Mouse (Mus musculus): ENCODE data around the gene Prkg2. TPM values are rescaled to one million over a fixed set of nuclear protein-coding genes. Genes with fewer than 3 reads are reported as not detected.

Gene Prkg2
- polyA plus RNA-seq, 1 experiment = 5.5 TPM

- 83% methylated on average over 3 of the region's 3 CpGs for WGBS
- no peaks in the 10 kb centered on the region for H3K4me1 ChIP-seq (ENCODE audit: control insufficient read depth, insufficient read depth, low read length)
- no peak for TF ChIP-seq POLR2A (IDR thresholded peaks at IDR 0.05; ENCODE audit: borderline replicate concordance, extremely low read depth, low read depth, low read length)
- no peak for TF ChIP-seq CTCF (IDR thresholded peaks at IDR 0.05; ENCODE audit: insufficient read depth, low read length)
- no peak for DNase-seq
- no peak overlapping the region for H3K4me3 ChIP-seq (replicated peaks; ENCODE audit: extremely low read depth, low read depth, low read length)
These were observed 52.1 kb downstream of the Prkg2 start for GRCm38 (mm10) chr5:98985077-98985476.

DNA sequence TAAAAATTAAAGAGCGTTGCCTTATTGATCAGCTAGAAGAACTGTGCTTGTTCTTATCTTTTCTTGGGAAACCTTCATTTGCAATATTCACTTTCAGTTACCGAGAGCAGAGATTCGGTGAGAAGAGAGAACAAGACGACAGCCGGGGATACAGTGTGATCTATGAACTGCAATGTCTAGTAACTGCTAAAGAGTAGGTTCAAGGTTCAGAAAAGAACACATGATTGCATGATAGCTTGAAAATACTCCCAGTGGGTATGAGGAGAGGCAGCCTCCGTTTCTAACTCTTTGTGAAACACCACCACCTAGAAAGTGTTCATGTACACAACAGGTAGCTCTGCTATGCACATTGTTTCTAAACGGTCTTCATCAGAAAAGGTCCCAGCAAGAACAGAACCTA, 55.8 kb downstream of the Prkg2 start:
- 84% methylated on average over 7 of the region's 7 CpGs for WGBS

GRCm38 (mm10) chr5:98978316-98978715, 58.8 kb downstream of the Prkg2 start:
- TF ChIP-seq CTCF (IDR thresholded peaks at IDR 0.05; ENCODE audit: insufficient read depth, low read length) (no peak), POLR2A (IDR thresholded peaks at IDR 0.05; ENCODE audit: borderline replicate concordance, extremely low read depth, low read depth, low read length) (no peak)
- WGBS = 75% methylated on average over 6 of the region's 6 CpGs
- no peaks in the 10 kb centered on the region for H3K4me1 ChIP-seq (ENCODE audit: control insufficient read depth, insufficient read depth, low read length)
- H3K4me3 ChIP-seq (replicated peaks; ENCODE audit: extremely low read depth, low read depth, low read length) = no peak overlapping the region
- no peak for DNase-seq

More for the DNA sequence above, 55.8 kb downstream of the Prkg2 start:
- DNase-seq = no peak
- Histone ChIP-seq H3K4me1 (ENCODE audit: control insufficient read depth, insufficient read depth, low read length) (no peaks in the 10 kb centered on the region), H3K4me3 (replicated peaks; ENCODE audit: extremely low read depth, low read depth, low read length) (no peak overlapping the region)
- TF ChIP-seq CTCF (IDR thresholded peaks at IDR 0.05; ENCODE audit: insufficient read depth, low read length) (no peak), POLR2A (IDR thresholded peaks at IDR 0.05; ENCODE audit: borderline replicate concordance, extremely low read depth, low read depth, low read length) (no peak)

DNA sequence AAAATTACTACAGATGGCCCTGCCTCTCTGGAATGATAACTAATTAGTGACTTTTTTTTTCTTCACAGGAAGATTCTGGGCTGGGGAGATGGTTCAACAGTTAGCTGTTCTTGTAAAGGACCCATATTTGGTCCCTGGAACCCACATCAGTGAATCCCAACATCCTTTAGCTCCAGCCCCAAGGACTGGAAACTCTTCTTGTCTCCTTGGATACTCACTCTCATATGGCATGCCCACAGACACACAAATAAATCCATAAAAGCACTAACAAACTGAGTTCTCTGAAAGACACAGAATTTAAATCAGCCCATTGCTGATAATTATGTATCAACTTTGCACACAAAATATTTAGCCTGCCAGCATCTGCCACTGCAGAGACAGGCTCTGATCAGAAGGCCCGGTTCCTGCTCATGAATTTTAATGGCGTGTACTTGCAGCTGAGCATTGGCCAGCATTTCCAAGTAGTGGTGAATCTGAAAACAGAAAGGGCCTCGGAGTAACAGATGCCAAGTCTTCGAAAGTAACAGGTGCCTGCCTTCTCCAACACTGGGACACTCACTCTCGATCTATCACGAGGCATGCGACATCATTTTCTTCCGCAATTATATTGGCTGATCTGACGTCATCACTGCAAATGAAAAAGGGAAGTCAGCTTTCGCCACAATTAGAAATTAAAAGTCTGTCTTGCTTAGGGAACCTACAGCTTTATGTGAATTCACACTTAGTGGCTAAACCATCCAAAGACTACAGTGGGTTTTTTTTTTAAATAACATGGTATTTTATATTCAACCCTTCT, 61.1 kb downstream of the Prkg2 start:
- DNase-seq = no peak
- H3K4me3 ChIP-seq (replicated peaks; ENCODE audit: extremely low read depth, low read depth, low read length) = no peak overlapping the region
- no peaks in the 10 kb centered on the region for H3K4me1 ChIP-seq (ENCODE audit: control insufficient read depth, insufficient read depth, low read length)
- 74% methylated on average over 10 of the region's 10 CpGs for WGBS
- no peak for TF ChIP-seq CTCF (IDR thresholded peaks at IDR 0.05; ENCODE audit: insufficient read depth, low read length)
- TF ChIP-seq POLR2A (IDR thresholded peaks at IDR 0.05; ENCODE audit: borderline replicate concordance, extremely low read depth, low read depth, low read length) = no peak

DNA sequence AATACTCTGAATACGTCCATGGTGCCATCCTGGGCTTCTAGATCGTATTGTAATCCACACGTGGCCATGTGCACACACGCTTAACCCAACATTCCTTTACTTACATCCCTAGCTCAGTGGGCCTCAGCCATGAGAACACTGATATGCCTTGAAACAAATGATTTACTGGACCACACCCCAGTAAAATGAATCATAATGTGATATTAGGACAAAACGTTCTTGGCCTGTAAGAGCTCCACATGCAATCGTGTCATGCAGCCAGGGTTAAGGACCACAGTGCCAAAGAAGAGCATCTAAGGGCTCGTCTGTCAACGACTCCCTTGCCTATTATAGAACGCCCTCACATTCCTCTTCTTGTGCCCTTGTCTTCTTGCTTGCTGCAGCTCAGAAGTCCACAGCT, 70.5 kb downstream of the Prkg2 start:
- TF ChIP-seq POLR2A (IDR thresholded peaks at IDR 0.05; ENCODE audit: borderline replicate concordance, extremely low read depth, low read depth, low read length) = no peak
- TF ChIP-seq CTCF (IDR thresholded peaks at IDR 0.05; ENCODE audit: insufficient read depth, low read length) = no peak
- WGBS = 60% methylated on average over 9 of the region's 9 CpGs
- Histone ChIP-seq H3K4me3 (replicated peaks; ENCODE audit: extremely low read depth, low read depth, low read length) (no peak overlapping the region), H3K4me1 (ENCODE audit: control insufficient read depth, insufficient read depth, low read length) (no peaks in the 10 kb centered on the region)
- DNase-seq = no peak

GRCm38 (mm10) chr5:98965139-98965538, 72.0 kb downstream of the Prkg2 start:
- Histone ChIP-seq H3K4me1 (ENCODE audit: control insufficient read depth, insufficient read depth, low read length) (no peaks in the 10 kb centered on the region), H3K4me3 (replicated peaks; ENCODE audit: extremely low read depth, low read depth, low read length) (no peak overlapping the region)
- no peak for TF ChIP-seq CTCF (IDR thresholded peaks at IDR 0.05; ENCODE audit: insufficient read depth, low read length)
- no peak for TF ChIP-seq POLR2A (IDR thresholded peaks at IDR 0.05; ENCODE audit: borderline replicate concordance, extremely low read depth, low read depth, low read length)
- DNase-seq = no peak
- 42% methylated on average over 4 of the region's 4 CpGs for WGBS

GRCm38 (mm10) chr5:98964367-98964766, 72.8 kb downstream of the Prkg2 start:
- Histone ChIP-seq H3K4me1 (ENCODE audit: control insufficient read depth, insufficient read depth, low read length) (no peaks in the 10 kb centered on the region), H3K4me3 (replicated peaks; ENCODE audit: extremely low read depth, low read depth, low read length) (no peak overlapping the region)
- 28% methylated on average over 6 of the region's 6 CpGs for WGBS
- no peak for TF ChIP-seq POLR2A (IDR thresholded peaks at IDR 0.05; ENCODE audit: borderline replicate concordance, extremely low read depth, low read depth, low read length)
- TF ChIP-seq CTCF (IDR thresholded peaks at IDR 0.05; ENCODE audit: insufficient read depth, low read length) = no peak
- no peak for DNase-seq

GRCm38 (mm10) chr5:98962472-98962871, 74.7 kb downstream of the Prkg2 start:
- Histone ChIP-seq H3K4me1 (ENCODE audit: control insufficient read depth, insufficient read depth, low read length) (no peaks in the 10 kb centered on the region), H3K4me3 (replicated peaks; ENCODE audit: extremely low read depth, low read depth, low read length) (no peak overlapping the region)
- no peak for DNase-seq
- TF ChIP-seq CTCF (IDR thresholded peaks at IDR 0.05; ENCODE audit: insufficient read depth, low read length) (no peak), POLR2A (IDR thresholded peaks at IDR 0.05; ENCODE audit: borderline replicate concordance, extremely low read depth, low read depth, low read length) (no peak)
- WGBS = 62% methylated on average over 2 of the region's 2 CpGs

GRCm38 (mm10) chr5:98955576-98955975, 81.6 kb downstream of the Prkg2 start:
- 75% methylated on average over 3 of the region's 3 CpGs for WGBS

GRCm38 (mm10) chr5:98953386-98953785, 83.8 kb downstream of the Prkg2 start:
- WGBS = 29% methylated on average over 1 of the region's 1 CpGs
- TF ChIP-seq POLR2A (IDR thresholded peaks at IDR 0.05; ENCODE audit: borderline replicate concordance, extremely low read depth, low read depth, low read length) (no peak), CTCF (IDR thresholded peaks at IDR 0.05; ENCODE audit: insufficient read depth, low read length) (no peak)
- Histone ChIP-seq H3K4me1 (ENCODE audit: control insufficient read depth, insufficient read depth, low read length) (no peaks in the 10 kb centered on the region), H3K4me3 (replicated peaks; ENCODE audit: extremely low read depth, low read depth, low read length) (no peak overlapping the region)
- no peak for DNase-seq

More at GRCm38 (mm10) chr5:98955576-98955975, 81.6 kb downstream of the Prkg2 start:
- H3K4me3 ChIP-seq (replicated peaks; ENCODE audit: extremely low read depth, low read depth, low read length) = no peak overlapping the region
- no peak for DNase-seq
- TF ChIP-seq CTCF (IDR thresholded peaks at IDR 0.05; ENCODE audit: insufficient read depth, low read length) (no peak), POLR2A (IDR thresholded peaks at IDR 0.05; ENCODE audit: borderline replicate concordance, extremely low read depth, low read depth, low read length) (no peak)
- H3K4me1 ChIP-seq (ENCODE audit: control insufficient read depth, insufficient read depth, low read length) = no peaks in the 10 kb centered on the region

All from lung, adult 2 months (tissue).